Mouse (Mus musculus) forebrain, embryonic 10.5 days (tissue): ENCODE measurements around the gene Aox1. TPM values are rescaled to one million over a fixed set of nuclear protein-coding genes. Genes with fewer than 3 reads are reported as not detected.

ENCODE experiments used
- DNase-seq: peaks from one replicate; pipeline ENCODE4 v3.0.0-alpha.2; 2017; ENCODE audit warnings: low spot score; ENCODE audit errors: extremely low spot score
- H3K27ac ChIP-seq: fragments of 300-500 bp; sonication (generic); 2 replicates; pipeline ENCODE4 v1.5.1; 2016; ENCODE audit warnings: mild to moderate bottlenecking
- H3K27me3 ChIP-seq: fragments of 300-500 bp; sonication (generic); 2 replicates; pipeline ENCODE4 v1.6.1; 2016; ENCODE audit warnings: mild to moderate bottlenecking; ENCODE audit not compliant: poor library complexity, severe bottlenecking
- H3K36me3 ChIP-seq: fragments of 300-500 bp; sonication (generic); replicated peaks from 2 replicates; pipeline ENCODE4 v1.6.1; 2016; ENCODE audit warnings: mild to moderate bottlenecking, moderate library complexity
- H3K4me1 ChIP-seq: fragments of 300-500 bp; sonication (generic); 2 replicates; pipeline ENCODE4 v1.6.1; 2016
- H3K4me3 ChIP-seq: fragments of 300-500 bp; sonication (generic); 2 replicates; pipeline ENCODE4 v1.5.1; 2016; ENCODE audit warnings: mild to moderate bottlenecking, moderate library complexity
- H3K9me3 ChIP-seq: fragments of 300-500 bp; sonication (generic); 2 replicates; pipeline ENCODE4 v1.6.1; 2016; ENCODE audit warnings: mild to moderate bottlenecking, moderate library complexity
- WGBS: fragments of 180-500 bp; shearing (Covaris S2); methylation state at CpG from one replicate; pipeline ENCODE4 v1.1.7; 2016; 5-methylcytosine and 5-hydroxymethylcytosine counted together
- polyA plus RNA-seq: library from polyadenylated mRNA; unstranded; fragments of >200 nt; fragmentation: Nextera tagmentation; extraction: Ambion mirVana; gene quantifications from 2 replicates; pipeline ENCODE4 v1.2.1, GENCODE M21; 2016

The Aox1 gene
- polyA plus RNA-seq, 1 experiment from 2014 or later, result 0.07 TPM

DNA sequence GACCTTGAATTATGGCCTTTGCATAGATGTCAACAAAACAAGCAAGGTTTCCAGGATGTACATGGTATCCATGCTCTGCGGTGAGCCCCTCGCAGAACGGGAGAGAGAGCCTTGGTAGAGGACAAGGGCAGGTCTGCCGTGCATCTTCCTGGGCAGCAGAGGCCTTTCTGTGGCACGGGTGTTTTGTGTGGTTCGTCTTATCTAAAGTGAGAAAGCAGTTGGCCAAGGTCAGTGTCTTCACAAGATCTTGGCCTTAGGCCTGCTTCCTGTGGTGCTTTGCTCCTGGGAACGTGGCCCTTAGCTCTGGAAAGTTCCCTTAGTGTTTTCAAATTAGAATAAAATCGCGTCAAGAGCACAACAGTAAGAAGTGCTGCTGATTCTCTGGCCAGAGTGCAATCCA lies 41.3 kb downstream of the Aox1 start:
- no peaks in the 10 kb centered on the region for H3K27me3 ChIP-seq
- no peak overlapping the region for H3K27ac ChIP-seq
- peaks cover 10% of the 10 kb centered on the region for H3K4me1 ChIP-seq
- H3K9me3 ChIP-seq, result no peaks in the 10 kb centered on the region
- WGBS, result 87% methylated on average over 9 of the region's 9 CpGs
- no peak for DNase-seq
- H3K36me3 ChIP-seq, result no peaks in the 10 kb centered on the region
- no peak overlapping the region for H3K4me3 ChIP-seq

GRCm38 (mm10) chr1:58071509-58071908 lies 41.8 kb downstream of the Aox1 start:
- DNase-seq, result no peak
- no peak overlapping the region for H3K4me3 ChIP-seq
- peaks cover 10% of the 10 kb centered on the region for H3K4me1 ChIP-seq
- no peak overlapping the region for H3K27ac ChIP-seq
- 89% methylated on average over 1 of the region's 1 CpGs for WGBS
- H3K9me3 ChIP-seq, result no peaks in the 10 kb centered on the region
- H3K27me3 ChIP-seq, result no peaks in the 10 kb centered on the region
- H3K36me3 ChIP-seq, result no peaks in the 10 kb centered on the region

DNA sequence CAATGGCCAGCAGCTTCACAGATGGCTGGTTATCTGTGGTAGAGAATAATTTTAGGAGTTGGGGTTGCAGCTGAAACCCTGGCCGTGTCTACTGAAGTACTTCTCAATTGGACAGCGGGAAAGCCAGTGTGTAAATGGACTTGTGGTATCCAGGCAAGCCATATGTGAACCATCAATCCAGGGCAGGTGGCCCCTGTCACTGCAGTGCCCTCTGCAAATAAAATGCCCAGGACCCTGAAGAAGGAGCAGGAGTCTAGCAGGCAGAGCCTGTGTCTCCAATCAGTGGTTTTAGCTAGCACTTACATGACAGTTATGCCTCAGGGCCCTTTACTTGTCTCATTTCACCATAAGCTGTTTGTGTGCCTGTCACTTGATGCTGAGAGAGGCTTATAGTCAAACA lies 42.7 kb downstream of the Aox1 start:
- Histone ChIP-seq H3K27me3 (no peaks in the 10 kb centered on the region), H3K27ac (no peak overlapping the region), H3K4me1 (peaks cover 10% of the 10 kb centered on the region), H3K4me3 (no peak overlapping the region), H3K36me3 (no peaks in the 10 kb centered on the region), H3K9me3 (no peaks in the 10 kb centered on the region)
- WGBS, result 91% methylated on average over 2 of the region's 2 CpGs
- DNase-seq, result no peak

GRCm38 (mm10) chr1:58072991-58073730 lies 43.4 kb downstream of the Aox1 start:
- H3K27me3 ChIP-seq, result no peaks in the 10 kb centered on the region
- H3K36me3 ChIP-seq, result no peaks in the 10 kb centered on the region
- peaks cover 10% of the 10 kb centered on the region for H3K4me1 ChIP-seq
- no peaks in the 10 kb centered on the region for H3K9me3 ChIP-seq
- H3K27ac ChIP-seq, result no peak overlapping the region
- H3K4me3 ChIP-seq, result no peak overlapping the region
- DNase-seq, result no peak
- 79% methylated on average over 12 of the region's 12 CpGs for WGBS

DNA sequence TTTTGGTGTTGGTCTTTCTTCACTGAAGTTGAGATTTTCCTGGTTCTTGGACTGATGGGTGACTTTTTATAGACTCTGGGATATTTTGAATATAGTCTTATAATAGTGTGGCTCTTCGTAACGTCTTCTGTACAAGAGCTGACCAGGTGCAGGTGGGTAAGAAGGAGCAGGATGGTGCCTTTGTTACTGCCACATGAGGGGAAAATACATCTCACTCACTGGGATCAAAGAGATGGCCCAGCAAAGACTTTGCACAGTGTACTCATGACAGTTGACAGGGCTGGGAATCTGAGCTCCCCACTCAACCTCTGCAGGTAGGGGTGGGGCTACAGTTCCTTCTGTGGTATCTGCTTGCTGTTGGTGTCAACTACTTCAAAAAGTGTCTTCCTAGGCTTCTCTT lies 44.5 kb downstream of the Aox1 start:
- Histone ChIP-seq H3K9me3 (no peaks in the 10 kb centered on the region), H3K27ac (no peak overlapping the region), H3K4me1 (peaks cover 10% of the 10 kb centered on the region), H3K36me3 (no peaks in the 10 kb centered on the region), H3K27me3 (no peaks in the 10 kb centered on the region), H3K4me3 (no peak overlapping the region)
- no peak for DNase-seq
- WGBS, result 90% methylated on average over 2 of the region's 2 CpGs

- H3K27me3 ChIP-seq, result no peaks in the 10 kb centered on the region
- H3K4me1 ChIP-seq, result peaks cover 5% of the 10 kb centered on the region
- H3K27ac ChIP-seq, result no peak overlapping the region
- H3K36me3 ChIP-seq, result no peaks in the 10 kb centered on the region
- no peak overlapping the region for H3K4me3 ChIP-seq
- no peaks in the 10 kb centered on the region for H3K9me3 ChIP-seq
- no peak for DNase-seq
Measured at GRCm38 (mm10) chr1:58077882-58078281, 48.2 kb downstream of the Aox1 start.

DNA sequence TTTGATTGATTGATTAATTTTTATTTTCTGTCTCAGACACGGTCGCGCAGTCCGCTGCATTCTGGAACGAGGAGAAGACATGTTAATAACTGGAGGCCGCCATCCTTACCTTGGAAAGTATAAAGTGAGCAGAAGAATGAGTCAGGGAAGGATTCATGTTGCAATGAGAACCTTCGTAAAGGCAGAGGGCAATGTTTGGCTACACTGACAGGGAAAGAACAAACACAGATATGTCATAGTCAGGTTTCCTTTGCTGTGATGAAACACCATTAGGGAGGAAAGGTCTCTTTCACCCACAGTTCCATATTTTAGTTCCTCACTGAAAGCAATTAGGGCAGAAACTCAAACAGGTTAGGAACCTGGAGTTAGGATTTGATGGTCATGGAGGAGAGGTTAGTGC lies 48.7 kb downstream of the Aox1 start:
- Histone ChIP-seq H3K9me3 (no peaks in the 10 kb centered on the region), H3K4me1 (no peaks in the 10 kb centered on the region), H3K27ac (no peak overlapping the region), H3K36me3 (no peaks in the 10 kb centered on the region), H3K27me3 (no peaks in the 10 kb centered on the region), H3K4me3 (no peak overlapping the region)
- DNase-seq, result no peak
- WGBS, result 93% methylated on average over 7 of the region's 7 CpGs

GRCm38 (mm10) chr1:58079689-58080088 lies 50.0 kb downstream of the Aox1 start:
- no peaks in the 10 kb centered on the region for H3K4me1 ChIP-seq
- no peak for DNase-seq
- H3K27me3 ChIP-seq, result no peaks in the 10 kb centered on the region
- H3K36me3 ChIP-seq, result no peaks in the 10 kb centered on the region
- 90% methylated on average over 5 of the region's 5 CpGs for WGBS
- no peak overlapping the region for H3K4me3 ChIP-seq
- no peaks in the 10 kb centered on the region for H3K9me3 ChIP-seq
- no peak overlapping the region for H3K27ac ChIP-seq

- H3K36me3 ChIP-seq, result no peaks in the 10 kb centered on the region
- 91% methylated on average over 4 of the region's 4 CpGs for WGBS
- H3K4me1 ChIP-seq, result no peaks in the 10 kb centered on the region
- DNase-seq, result no peak
- H3K9me3 ChIP-seq, result no peaks in the 10 kb centered on the region
- no peaks in the 10 kb centered on the region for H3K27me3 ChIP-seq
- H3K4me3 ChIP-seq, result no peak overlapping the region
- no peak overlapping the region for H3K27ac ChIP-seq
Measured at GRCm38 (mm10) chr1:58080446-58080845, 50.7 kb downstream of the Aox1 start.

DNA sequence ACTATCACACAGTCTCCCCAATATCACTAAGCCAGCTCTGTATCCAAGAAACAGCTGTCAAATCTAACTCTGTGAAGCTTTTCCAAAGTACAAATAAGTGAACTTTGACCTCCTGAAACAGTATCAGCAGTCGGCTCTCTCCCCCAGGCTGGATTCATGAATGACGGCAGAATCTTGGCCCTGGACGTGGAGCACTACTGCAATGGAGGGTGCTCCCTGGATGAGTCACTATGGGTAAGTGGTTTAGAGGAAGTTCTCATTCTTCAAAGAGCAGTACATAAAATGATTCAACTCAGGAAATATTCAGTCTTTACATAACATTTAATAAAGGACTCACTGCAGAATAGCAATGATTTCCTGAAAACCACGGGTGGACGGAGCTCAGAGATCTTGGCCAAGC lies 51.6 kb downstream of the Aox1 start:
- Histone ChIP-seq H3K4me1 (no peaks in the 10 kb centered on the region), H3K27ac (no peak overlapping the region), H3K27me3 (no peaks in the 10 kb centered on the region), H3K9me3 (no peaks in the 10 kb centered on the region), H3K4me3 (no peak overlapping the region), H3K36me3 (no peaks in the 10 kb centered on the region)
- 88% methylated on average over 5 of the region's 5 CpGs for WGBS
- DNase-seq, result no peak

GRCm38 (mm10) chr1:58089316-58089715 lies 59.6 kb downstream of the Aox1 start:
- no peak for DNase-seq
- 73% methylated on average over 5 of the region's 5 CpGs for WGBS
- no peak overlapping the region for H3K4me3 ChIP-seq
- H3K9me3 ChIP-seq, result no peaks in the 10 kb centered on the region
- no peaks in the 10 kb centered on the region for H3K36me3 ChIP-seq
- H3K27me3 ChIP-seq, result no peaks in the 10 kb centered on the region
- H3K27ac ChIP-seq, result no peak overlapping the region
- H3K4me1 ChIP-seq, result no peaks in the 10 kb centered on the region

DNA sequence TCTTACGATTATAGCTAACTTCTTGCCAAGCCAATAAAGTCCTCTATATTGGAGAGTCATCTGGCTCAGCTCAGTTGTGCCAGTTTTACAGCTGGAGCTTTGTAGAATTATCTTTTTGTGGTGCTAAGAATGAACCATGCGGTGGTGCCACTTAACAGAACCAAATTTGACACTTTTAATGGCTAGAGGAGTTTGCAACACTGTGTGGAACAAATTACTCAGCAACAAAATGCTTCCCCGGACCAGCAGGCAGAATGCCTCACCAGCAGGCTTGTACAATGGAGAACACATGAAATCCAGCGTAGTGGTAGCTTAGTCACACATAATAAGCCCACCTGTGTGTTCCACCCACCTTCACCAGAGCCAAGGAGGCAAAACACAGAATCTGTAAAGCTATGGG lies 60.5 kb downstream of the Aox1 start:
- WGBS, result 89% methylated on average over 4 of the region's 4 CpGs
- Histone ChIP-seq H3K27ac (no peak overlapping the region), H3K4me1 (no peaks in the 10 kb centered on the region), H3K36me3 (no peaks in the 10 kb centered on the region), H3K27me3 (no peaks in the 10 kb centered on the region), H3K9me3 (no peaks in the 10 kb centered on the region), H3K4me3 (no peak overlapping the region)
- DNase-seq, result no peak

DNA sequence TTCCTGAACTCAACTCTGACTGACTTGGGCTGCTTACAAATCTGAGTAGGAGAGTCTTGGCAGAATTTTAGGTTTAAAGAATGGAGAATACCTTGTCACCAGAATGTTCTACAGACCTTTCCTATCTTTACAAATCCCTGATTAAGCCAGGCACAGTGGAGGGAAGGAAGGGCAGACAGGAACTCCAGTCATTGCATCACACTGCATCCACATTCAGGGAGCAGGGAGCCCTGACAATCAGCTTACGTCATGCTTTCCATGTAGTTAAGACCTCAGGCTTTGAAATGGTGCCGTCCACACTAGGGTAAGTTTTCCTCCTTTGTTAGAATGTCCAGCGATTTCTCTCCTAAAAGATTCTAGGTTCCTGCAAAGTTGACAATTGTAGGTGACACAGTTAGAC lies 61.5 kb downstream of the Aox1 start:
- 78% methylated on average over 3 of the region's 3 CpGs for WGBS
- DNase-seq, result no peak
- no peaks in the 10 kb centered on the region for H3K9me3 ChIP-seq
- H3K27ac ChIP-seq, result no peak overlapping the region
- no peaks in the 10 kb centered on the region for H3K36me3 ChIP-seq
- no peak overlapping the region for H3K4me3 ChIP-seq
- H3K27me3 ChIP-seq, result no peaks in the 10 kb centered on the region
- H3K4me1 ChIP-seq, result no peaks in the 10 kb centered on the region
